Mouse (Mus musculus) stomach, postnatal 0 days (tissue): Measurements from ENCODE around the gene Otub2.

Experiments used
- CTCF ChIP-seq: IDR thresholded peaks from 2 replicates; pipeline ENCODE4 v1.5.1; 2016; ENCODE audit warnings: antibody characterized with exemption, low read depth, mild to moderate bottlenecking, moderate library complexity
- EP300 ChIP-seq: optimal IDR thresholded peaks from 2 replicates; pipeline ENCODE3; 2016; ENCODE audit warnings: antibody characterized with exemption

- TF ChIP-seq CTCF (no peak), EP300 (no peak)
Observed at GRCm38 (mm10) chr12:103404131-103404530, 15.6 kb downstream of the Otub2 start.
